Mouse (Mus musculus) heart, postnatal 0 days (tissue): ENCODE results near the gene Arid1a.

ENCODE experiments used
- CTCF ChIP-seq: IDR thresholded peaks from 2 replicates; pipeline ENCODE4 v1.5.1; 2016; ENCODE audit warnings: antibody characterized with exemption, control low read depth, low read depth
- EP300 ChIP-seq: IDR thresholded peaks from 2 replicates; pipeline ENCODE4 v1.6.1; 2016; ENCODE audit warnings: antibody characterized with exemption, low read depth

DNA sequence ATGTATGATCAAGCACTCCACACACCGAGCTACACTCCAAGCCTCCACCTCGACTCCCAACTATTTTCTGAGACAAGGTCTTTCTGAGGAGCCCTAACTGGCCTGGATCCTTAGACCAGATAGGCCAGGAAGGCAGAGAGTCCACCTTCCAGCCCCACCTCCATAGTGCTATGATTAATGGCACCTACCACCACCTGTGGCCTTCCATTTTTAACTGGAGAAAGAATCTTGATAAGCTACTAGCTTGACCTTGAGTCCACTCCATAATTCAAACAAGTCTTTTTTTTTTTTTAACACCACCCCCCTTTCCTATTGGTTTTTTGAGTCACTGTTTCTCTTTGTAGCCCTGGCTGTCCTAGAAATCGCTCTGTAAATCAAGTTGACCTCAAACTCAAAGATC, 36.7 kb upstream of the Arid1a start:
- TF ChIP-seq EP300 (no peak), CTCF (no peak)
